Mouse (Mus musculus) embryo, embryonic 10.5 days (tissue): ENCODE data around the gene Lce1c.
"Not testable (repeated sequence)": the region's sequence is repeated elsewhere in the genome, so short reads cannot be mapped to it uniquely, and the experiment has no call there.

ENCODE experiments used
- DNase-seq: peaks from one replicate; pipeline ENCODE4 v3.0.0-alpha.2; 2015; ENCODE audit warnings: low spot score

Gene Lce1c

GRCm38 (mm10) chr3:92678947-92679346 is at the start of gene Lce1c:
Gene Lce1c, plus strand, starts transcription at chr3:92679247.
- DNase-seq, result no peak

- DNase-seq, result peak; percentile 1
These were observed 41.0 kb upstream of the Lce1c start for GRCm38 (mm10) chr3:92637745-92638652.

GRCm38 (mm10) chr3:92638653-92638991 is 40.4 kb upstream of the Lce1c start:
- no peak for DNase-seq

GRCm38 (mm10) chr3:92639854-92640253 is 39.2 kb upstream of the Lce1c start:
- no peak for DNase-seq

GRCm38 (mm10) chr3:92648207-92648606 is 30.8 kb upstream of the Lce1c start, which contains the start of gene Lce1a1:
Gene Lce1a1, minus strand, starts transcription at chr3:92648307.
- no peak for DNase-seq

- DNase-seq, result no peak
These were observed 22.2 kb upstream of the Lce1c start, which contains the start of gene Lce1b for GRCm38 (mm10) chr3:92656826-92657225. Gene Lce1b, minus strand, starts transcription at chr3:92656926.

- no peak for DNase-seq
These were observed 8.8 kb upstream of the Lce1c start, which contains the start of gene Lce1a2 for GRCm38 (mm10) chr3:92670215-92670614. Gene Lce1a2, minus strand, starts transcription at chr3:92670315.

- no peak for DNase-seq
These were observed 8.1 kb downstream of the Lce1c start, which contains the start of gene Lce1d for GRCm38 (mm10) chr3:92687110-92687509. Gene Lce1d, minus strand, starts transcription at chr3:92687210.

- DNase-seq, result not testable (repeated sequence)
These were observed 10.1 kb downstream of the Lce1c start for GRCm38 (mm10) chr3:92689154-92689553.

GRCm38 (mm10) chr3:92691688-92692087 is 12.6 kb downstream of the Lce1c start:
- DNase-seq, result no peak

- no peak for DNase-seq
These were observed 15.6 kb downstream of the Lce1c start for GRCm38 (mm10) chr3:92694613-92695012.

- DNase-seq, result no peak
These were observed 29.9 kb downstream of the Lce1c start, which contains the start of gene Lce1e for GRCm38 (mm10) chr3:92708974-92709373. Gene Lce1e, minus strand, starts transcription at chr3:92709074.

GRCm38 (mm10) chr3:92715122-92715521 is 36.1 kb downstream of the Lce1c start:
- DNase-seq, result peak; percentile 3

- no peak for DNase-seq
These were observed 41.2 kb downstream of the Lce1c start, which contains the start of gene Lce1f for GRCm38 (mm10) chr3:92720250-92720649. Gene Lce1f, minus strand, starts transcription at chr3:92720350.

- DNase-seq, result no peak
These were observed 43.6 kb downstream of the Lce1c start for GRCm38 (mm10) chr3:92722631-92723030.
